Mouse (Mus musculus) T-helper 17 cell (primary cell): ENCODE results near the gene Slc38a1.

Source experiments
- in situ Hi-C, 2 experiments: fragments of 300-600 bp; cut with MboI, MseI; formaldehyde crosslinking; loops; 1 replicate in 1 of 2; 2 replicates in 1 of 2; pipeline ENCODE4 v1.15.1; 2025; ENCODE audit warnings: high pct_unique_total_duplicates in 2 of 2

Slc38a1 gene

GRCm38 (mm10) chr15:96568983-96569363, 73.7 kb downstream of the Slc38a1 start:
- in situ Hi-C loops, result no loop called here

GRCm38 (mm10) chr15:96568271-96568982, 74.3 kb downstream of the Slc38a1 start:
- in situ Hi-C loops, result no loop called here

- in situ Hi-C loops, result no loop called here
Observed at GRCm38 (mm10) chr15:96566850-96567271, 75.9 kb downstream of the Slc38a1 start.

GRCm38 (mm10) chr15:96563852-96564251, 78.9 kb downstream of the Slc38a1 start:
- in situ Hi-C loops, result no loop called here

GRCm38 (mm10) chr15:96562521-96562920, 80.2 kb downstream of the Slc38a1 start:
- in situ Hi-C loops, result no loop called here

GRCm38 (mm10) chr15:96560576-96561298, 82.0 kb downstream of the Slc38a1 start:
- in situ Hi-C loops, result no loop called here

GRCm38 (mm10) chr15:96551569-96552380, 90.9 kb downstream of the Slc38a1 start:
- in situ Hi-C loops, result no loop called here

GRCm38 (mm10) chr15:96551107-96551506, 91.6 kb downstream of the Slc38a1 start:
- in situ Hi-C loops, result no loop called here

GRCm38 (mm10) chr15:96548363-96548762, 94.3 kb downstream of the Slc38a1 start:
- in situ Hi-C loops, result loop anchor here (5.0 to 25.0 kb wide), 5 partner anchors 61 to 589 kb away; no protein-coding TSS in a partner anchor

- in situ Hi-C loops, result loop anchor here (5.0 to 25.0 kb wide), 5 partner anchors 60 to 590 kb away; no protein-coding TSS in a partner anchor
Observed at GRCm38 (mm10) chr15:96547256-96548195, 95.2 kb downstream of the Slc38a1 start.

- in situ Hi-C loops, result loop anchor here (25.0 kb wide), 3 partner anchors 119 to 594 kb away; no protein-coding TSS in a partner anchor
Observed at GRCm38 (mm10) chr15:96543181-96543828, 99.4 kb downstream of the Slc38a1 start.

- in situ Hi-C loops, result loop anchor here (25.0 kb wide), 3 partner anchors 120 to 595 kb away; no protein-coding TSS in a partner anchor
Observed at GRCm38 (mm10) chr15:96542135-96542534, 100.6 kb downstream of the Slc38a1 start.

GRCm38 (mm10) chr15:96537272-96537671, 105.4 kb downstream of the Slc38a1 start:
- in situ Hi-C loops, result loop anchor here (25.0 kb wide), 3 partner anchors 125 to 600 kb away; no protein-coding TSS in a partner anchor

GRCm38 (mm10) chr15:96536412-96536811, 106.3 kb downstream of the Slc38a1 start:
- in situ Hi-C loops, result loop anchor here (25.0 kb wide), 3 partner anchors 126 to 601 kb away; no protein-coding TSS in a partner anchor

- in situ Hi-C loops, result loop anchor here (5.0 to 25.0 kb wide), 5 partner anchors 70 to 610 kb away; no protein-coding TSS in a partner anchor
Observed at GRCm38 (mm10) chr15:96527686-96528085, 115.0 kb downstream of the Slc38a1 start.

GRCm38 (mm10) chr15:96524239-96524738, 118.4 kb downstream of the Slc38a1 start:
- in situ Hi-C loops, result loop anchor here in 1 of 2 experiments (25.0 kb wide), 1 partner anchor 613 kb away; no protein-coding TSS in a partner anchor
